Mouse (Mus musculus): ENCODE results near the gene Tnfrsf13b. TPM values are rescaled to one million over a fixed set of nuclear protein-coding genes. Genes with fewer than 3 reads are reported as not detected.

Tnfrsf13b gene
- total RNA-seq (2023), result 159 to 180 TPM (median 163 TPM) in 4 replicates

GRCm38 (mm10) chr11:61126606-61127355 is at the start of gene Tnfrsf13b:
Gene Tnfrsf13b (plus strand): TSS chr11:61126755.

GRCm38 (mm10) chr11:61174821-61175658 is 48.5 kb downstream of the Tnfrsf13b start, which contains the start of gene Usp22:
Gene Usp22 (minus strand): TSS chr11:61175055.

Other genes starting within 250 kb of the Tnfrsf13b start
- 20.5 to 21.4 TPM (median 20.7 TPM) in 4 replicates for gene Tmem11, start 247.5 kb upstream of the Tnfrsf13b start, total RNA-seq (2023)
- gene Natd1, start 212.0 kb upstream of the Tnfrsf13b start, total RNA-seq (2023), result 31.1 to 35.2 TPM (median 33.0 TPM) in 4 replicates
- gene Map2k3, start 194.7 kb upstream of the Tnfrsf13b start, total RNA-seq (2023), result 29.6 to 35.3 TPM (median 31.0 TPM) in 4 replicates
- gene Kcnj12, start 104.2 kb upstream of the Tnfrsf13b start, total RNA-seq (2023), result not detected in 4 replicates
- gene Usp22, start 48.3 kb downstream of the Tnfrsf13b start, total RNA-seq (2023), result 52.2 to 67.0 TPM (median 61.5 TPM) in 4 replicates
- not detected in 4 replicates for gene Aldh3a1, start 80.8 kb downstream of the Tnfrsf13b start, total RNA-seq (2023)
- 40.7 to 55.4 TPM (median 52.2 TPM) in 4 replicates for gene Aldh3a2, start 140.7 kb downstream of the Tnfrsf13b start, total RNA-seq (2023)
- gene Slc47a2, start 216.1 kb downstream of the Tnfrsf13b start, total RNA-seq (2023), result not detected in 4 replicates

All from B cell, adult 62 days (primary cell).